Comparison of ENCODE assay signal across 18 mouse cellular contexts in the genomic region with DNA sequence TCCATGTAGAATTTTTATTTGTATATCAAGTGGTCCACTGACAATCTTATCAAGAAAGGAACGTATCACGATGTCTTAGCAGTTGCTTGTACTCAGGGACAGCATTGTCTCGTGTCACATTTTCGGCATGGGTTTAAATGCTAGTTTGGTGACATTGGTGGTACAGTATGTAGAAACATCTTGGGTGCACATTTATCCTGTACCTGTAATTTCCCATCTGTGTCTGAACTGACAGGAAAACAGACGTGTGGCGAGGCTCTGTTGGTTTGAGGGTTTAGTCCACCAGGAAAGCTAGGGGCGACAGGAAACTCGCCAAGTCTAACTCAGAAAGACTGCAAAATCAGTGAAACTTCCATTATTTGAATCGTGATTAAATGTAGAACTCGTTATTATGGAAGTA. TPM values are rescaled to one million over a fixed set of nuclear protein-coding genes. Genes with fewer than 3 reads are reported as not detected.
DNase-seq lines count a peak whose midpoint lies in the region; ATAC-seq and TF ChIP-seq lines count a peak whose summit lies in the region.
"Had no signal": no experiment of that assay in that cellular context is flagged by ENCODE, and none has a peak within 500 bp of the region (broad histone marks: within the 10 kb centered on the region; RNA-seq: fewer than 3 reads in every experiment).

No protein-coding gene starts in this region.

- no peaks in the 10 kb centered on the region for H3K36me3 ChIP-seq in thymus, adult 2 months (ENCODE audit: control insufficient read depth, insufficient read depth, low read length)
- H3K36me3 ChIP-seq in liver, embryonic 16.5 days (ENCODE audit: control insufficient read depth, insufficient read depth): no peaks in the 10 kb centered on the region
- H3K36me3 ChIP-seq in midbrain, embryonic 14.5 days (ENCODE audit: control insufficient read depth, insufficient read depth, low read length): no peaks in the 10 kb centered on the region
- H3K36me3 ChIP-seq: heart, embryonic 15.5 days; midbrain, embryonic 13.5 days had no signal

- no peaks in the 10 kb centered on the region for H3K9me3 ChIP-seq in liver, embryonic 16.5 days (replicated peaks; ENCODE audit: control insufficient read depth, low read length)
- no peaks in the 10 kb centered on the region for H3K9me3 ChIP-seq in midbrain, embryonic 14.5 days (ENCODE audit: control insufficient read depth, low read length)
- H3K9me3 ChIP-seq: embryonic facial prominence, embryonic 10.5 days; heart, embryonic 15.5 days; hindbrain, embryonic 10.5 days; midbrain, embryonic 13.5 days had no signal

- WGBS in thymus, adult 2 months: 8% methylated on average over 10 of the region's 10 CpGs
- 30% methylated on average over 10 of the region's 10 CpGs for WGBS in liver, embryonic 16.5 days (ENCODE audit: insufficient replicate concordance)
- WGBS in midbrain, embryonic 14.5 days: 96% methylated on average over 10 of the region's 10 CpGs
- 92% methylated on average over 10 of the region's 10 CpGs for WGBS in cerebellum, adult 2 months

- DNase-seq in thymus, adult 2 months: peak; percentile 28
- DNase-seq in thymus, adult 18-20 months: no peak
- DNase-seq in induced T-regulatory cell, adult 2 months (ENCODE audit: low read depth): peak; percentile 59
- DNase-seq in midbrain, embryonic 14.5 days: no peak
- no peak for DNase-seq in cerebellum, adult 2 months
- DNase-seq in cerebellum, adult 8-10 months: no peak
- DNase-seq: cerebellum, postnatal 14 days; forebrain, postnatal 0 days; gastrocnemius, adult 2 months; kidney, adult 11 months had no signal

- peaks cover 17% of the 10 kb centered on the region for H3K4me1 ChIP-seq in thymus, adult 2 months (replicated peaks; ENCODE audit: control insufficient read depth, insufficient read depth, low read length)
- peaks cover 37% of the 10 kb centered on the region for H3K4me1 ChIP-seq in liver, embryonic 16.5 days (ENCODE audit: control insufficient read depth, low read depth, low read length)
- H3K4me1 ChIP-seq in midbrain, embryonic 14.5 days (ENCODE audit: control insufficient read depth, insufficient read depth, low read length): no peaks in the 10 kb centered on the region
- H3K4me1 ChIP-seq in cerebellum, adult 2 months (ENCODE audit: control insufficient read depth, insufficient read depth, low read length): peaks cover 2% of the 10 kb centered on the region; the same call in 1 of the 2 replicates

- H3K27ac ChIP-seq in thymus, adult 2 months (ENCODE audit: control insufficient read depth, insufficient read depth, low read length): peak overlapping the region; percentile 55
- H3K27ac ChIP-seq in liver, embryonic 16.5 days (ENCODE audit: low read length): peak overlapping the region; percentile 50; the same call in 1 of the 2 replicates
- no peak overlapping the region for H3K27ac ChIP-seq in midbrain, embryonic 14.5 days (replicated peaks; ENCODE audit: low read depth, low read length)
- no peak overlapping the region for H3K27ac ChIP-seq in cerebellum, adult 2 months (ENCODE audit: insufficient read depth, low read length)
- H3K27ac ChIP-seq: embryonic facial prominence, embryonic 10.5 days; gastrocnemius, adult 2 months; heart, embryonic 15.5 days; hindbrain, embryonic 10.5 days; layer of hippocampus, adult 2 months; left cerebral cortex, adult 2 months; midbrain, embryonic 13.5 days had no signal

- TF ChIP-seq POLR2A in thymus, adult 2 months (IDR thresholded peaks at IDR 0.05; ENCODE audit: control insufficient read depth, extremely low read depth, insufficient read depth, low read length, poor library complexity): no peak
- TF ChIP-seq POLR2A in cerebellum, adult 2 months (IDR thresholded peaks at IDR 0.05; ENCODE audit: borderline replicate concordance, insufficient read depth, low read length): no peak

- H3K4me2 ChIP-seq in liver, embryonic 16.5 days (ENCODE audit: low read depth, low read length): peak overlapping the region; percentile 46
- H3K4me2 ChIP-seq in midbrain, embryonic 14.5 days (ENCODE audit: low read length): no peak overlapping the region
- H3K4me2 ChIP-seq: heart, embryonic 15.5 days; midbrain, embryonic 13.5 days had no signal

- no peak overlapping the region for H3K4me3 ChIP-seq in thymus, adult 2 months (ENCODE audit: control insufficient read depth, insufficient read depth, low read length)
- H3K4me3 ChIP-seq in liver, embryonic 16.5 days (ENCODE audit: low read depth, low read length): peak overlapping the region; percentile 13; the same call in 1 of the 2 replicates
- H3K4me3 ChIP-seq in midbrain, embryonic 14.5 days (replicated peaks; ENCODE audit: low read depth, low read length): no peak overlapping the region
- no peak overlapping the region for H3K4me3 ChIP-seq in cerebellum, adult 2 months (replicated peaks; ENCODE audit: insufficient read depth, low read depth, low read length)
- H3K4me3 ChIP-seq: embryonic facial prominence, embryonic 10.5 days; gastrocnemius, adult 2 months; heart, embryonic 15.5 days; hindbrain, embryonic 10.5 days; layer of hippocampus, adult 2 months; left cerebral cortex, adult 2 months; midbrain, embryonic 13.5 days had no signal

- H3K9ac ChIP-seq in liver, embryonic 16.5 days (ENCODE audit: low read depth, low read length): no peak overlapping the region
- H3K9ac ChIP-seq in midbrain, embryonic 14.5 days (replicated peaks; ENCODE audit: low read length): no peak overlapping the region
- H3K9ac ChIP-seq: forebrain, postnatal 0 days; heart, embryonic 15.5 days; midbrain, embryonic 13.5 days had no signal

- no peak for TF ChIP-seq CTCF in thymus, adult 2 months (IDR thresholded peaks at IDR 0.05; ENCODE audit: borderline replicate concordance, control insufficient read depth, extremely low read depth, insufficient read depth, low read length, poor library complexity)
- no peak for TF ChIP-seq CTCF in cerebellum, adult 2 months (IDR thresholded peaks at IDR 0.05; ENCODE audit: borderline replicate concordance, insufficient read depth, low read depth, low read length)

- no peak for ATAC-seq in liver, embryonic 16.5 days (ENCODE audit: low read depth)
- ATAC-seq in midbrain, embryonic 14.5 days (ENCODE audit: low FRiP score, low TSS enrichment): no peak
- ATAC-seq: forebrain, postnatal 0 days; midbrain, embryonic 13.5 days had no signal

- H3K27me3 ChIP-seq in thymus, adult 2 months (ENCODE audit: control insufficient read depth, insufficient read depth, low read length): no peaks in the 10 kb centered on the region
- H3K27me3 ChIP-seq in liver, embryonic 16.5 days (ENCODE audit: control insufficient read depth, insufficient read depth, low read depth, low read length): no peaks in the 10 kb centered on the region
- H3K27me3 ChIP-seq in midbrain, embryonic 14.5 days (ENCODE audit: control insufficient read depth, insufficient read depth, low read length): no peaks in the 10 kb centered on the region
- no peaks in the 10 kb centered on the region for H3K27me3 ChIP-seq in cerebellum, adult 2 months (ENCODE audit: control insufficient read depth, insufficient read depth, low read length)
- H3K27me3 ChIP-seq: CH12.LX; heart, embryonic 15.5 days; midbrain, embryonic 13.5 days had no signal

RNA-seq across cellular contexts. Expression of a gene that starts 21.5 kb away (rescaled TPM):
- polyA plus RNA-seq in thymus, adult 2 months (2012; rRNA removed): 24.8 and 40.2 TPM in 2 replicates
- polyA plus RNA-seq in liver, embryonic 16.5 days (2015; fragmentation: Nextera tagmentation; extraction: Ambion mirVana): 11.0 and 15.0 TPM in 2 replicates
- 30.4 and 33.9 TPM in 2 replicates for polyA plus RNA-seq in midbrain, embryonic 14.5 days (2014; fragmentation: Nextera tagmentation; extraction: Ambion mirVana)
- 38.3 and 40.6 TPM in 2 replicates for polyA plus RNA-seq in cerebellum, adult 2 months (2012; rRNA removed)

Comparison
In these comparisons a context has a peak if more than half of its experiments do, and no peak if none do; other contexts are left out.
1. DNase-seq: peak in thymus, adult 2 months (single experiment) and induced T-regulatory cell, adult 2 months (single experiment); none in thymus, adult 18-20 months (0 of 2), midbrain, embryonic 14.5 days (single experiment), cerebellum, adult 2 months (0 of 2) and cerebellum, adult 8-10 months (single experiment).
2. H3K27ac ChIP-seq: peak in thymus, adult 2 months (single experiment) and liver, embryonic 16.5 days (single experiment); none in midbrain, embryonic 14.5 days (single experiment) and cerebellum, adult 2 months (single experiment).